Mouse (Mus musculus) induced T-regulatory cell, adult 2 months (primary cell): ENCODE data around the gene Olfr1061.
"Not testable (repeated sequence)": the region's sequence is repeated elsewhere in the genome, so short reads cannot be mapped to it uniquely, and the experiment has no call there.

ENCODE experiments used
- DNase-seq: peaks from one replicate; pipeline ENCODE4 v3.0.0-alpha.2; 2012; ENCODE audit warnings: low read depth

Gene Olfr1061

DNA sequence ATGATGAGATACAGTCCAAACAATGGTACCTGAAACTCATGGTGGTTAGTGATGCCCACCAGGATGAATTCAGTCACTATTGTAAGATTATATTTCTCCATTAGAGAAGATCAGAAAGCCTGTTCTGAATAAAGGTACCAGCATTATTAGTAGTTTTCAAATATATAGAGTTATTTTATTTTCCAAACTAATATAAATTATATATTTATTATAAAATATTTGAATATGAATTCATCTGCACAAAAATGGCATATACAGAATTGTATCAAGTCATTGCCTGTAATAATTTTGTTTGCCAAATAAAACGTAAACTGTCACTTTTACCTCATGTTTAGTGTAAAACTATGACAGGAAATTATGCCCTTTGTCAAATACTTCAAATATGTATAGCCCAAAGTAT lies at the start of gene Olfr1061:
Gene Olfr1061 (minus strand): TSS at position 101 of the 400 bp plus-strand sequence.
- no peak for DNase-seq

DNA sequence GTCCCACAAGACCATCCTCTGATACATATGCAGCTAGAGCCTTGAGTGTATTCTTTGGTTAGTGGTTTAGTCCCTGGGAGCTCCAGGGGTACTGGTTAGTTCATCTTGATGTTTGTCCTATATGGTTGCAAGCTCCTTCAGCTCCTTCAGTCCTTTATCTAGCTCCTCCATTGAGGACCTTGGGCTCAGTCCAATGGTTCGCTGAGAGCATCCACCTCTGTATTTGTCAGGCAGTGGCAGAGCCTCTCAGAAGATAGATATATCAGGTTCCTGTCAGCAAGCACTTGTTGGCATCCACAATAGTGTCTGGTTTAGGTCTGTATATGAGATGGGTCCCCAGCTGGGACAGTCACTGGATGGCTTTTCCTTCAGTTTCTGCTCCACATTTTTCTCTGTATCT lies 46.6 kb upstream of the Olfr1061 start:
- no peak for DNase-seq

DNA sequence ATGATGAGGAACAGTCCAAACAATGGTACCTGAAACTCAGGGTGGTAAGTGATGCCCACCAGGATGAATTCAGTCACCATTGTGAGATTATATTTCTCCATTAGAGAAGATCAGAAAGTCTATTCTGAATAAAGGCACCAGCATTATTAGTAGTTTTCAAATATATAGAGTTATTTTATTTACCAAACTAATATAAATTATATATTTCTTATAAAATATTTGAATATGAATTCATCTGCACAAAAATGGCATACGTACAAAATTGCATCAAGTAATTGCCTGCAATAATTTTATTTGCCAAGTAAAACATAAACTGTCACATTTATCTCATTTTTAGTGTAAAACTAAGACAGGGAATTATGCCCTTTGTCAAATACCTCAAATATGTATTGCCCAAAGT lies 42.3 kb upstream of the Olfr1061 start, which contains the start of gene Olfr1066:
Gene Olfr1066 (minus strand): TSS at position 101 of the 400 bp plus-strand sequence.
- no peak for DNase-seq

DNA sequence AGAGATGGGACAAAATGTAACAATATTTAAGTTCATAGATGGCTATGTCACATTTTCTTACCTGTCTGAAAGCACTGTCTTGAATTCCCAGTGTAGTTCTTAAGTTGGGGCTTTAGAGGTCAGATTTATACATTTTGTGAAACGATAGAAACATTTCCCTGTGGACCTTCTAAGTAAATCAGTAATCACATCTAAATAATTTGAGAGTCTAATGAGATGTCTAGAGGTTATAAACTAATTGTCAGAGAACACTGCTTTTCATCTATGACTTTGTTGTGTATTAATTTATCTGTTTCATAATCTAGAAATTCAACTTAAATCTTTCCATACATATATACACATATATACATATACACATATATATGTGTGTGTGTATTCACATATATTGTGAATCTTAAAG lies 36.6 kb upstream of the Olfr1061 start, which contains the start of gene Olfr1065:
Gene Olfr1065 (minus strand): TSS at position 101 of the 400 bp plus-strand sequence.
- not testable (repeated sequence) for DNase-seq

DNA sequence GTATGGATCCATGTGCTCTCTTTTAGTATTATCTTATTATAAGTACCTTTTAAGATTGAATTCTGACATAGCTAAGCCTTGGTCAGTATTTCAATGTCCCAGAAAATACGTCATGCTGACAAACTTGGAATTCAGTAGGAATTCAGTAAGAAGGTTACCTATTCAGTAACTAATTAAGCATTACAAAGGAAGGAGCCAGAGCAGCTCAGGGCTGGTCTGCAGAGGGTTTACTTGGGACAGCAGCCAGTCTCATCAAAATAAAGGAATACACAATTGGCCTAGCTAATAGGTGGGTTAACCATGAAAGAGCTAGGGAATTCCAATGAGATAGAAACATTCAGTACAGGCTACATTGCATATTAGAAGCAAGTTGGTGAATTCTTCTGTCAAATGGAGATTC lies 28.3 kb upstream of the Olfr1061 start:
- not testable (repeated sequence) for DNase-seq

DNA sequence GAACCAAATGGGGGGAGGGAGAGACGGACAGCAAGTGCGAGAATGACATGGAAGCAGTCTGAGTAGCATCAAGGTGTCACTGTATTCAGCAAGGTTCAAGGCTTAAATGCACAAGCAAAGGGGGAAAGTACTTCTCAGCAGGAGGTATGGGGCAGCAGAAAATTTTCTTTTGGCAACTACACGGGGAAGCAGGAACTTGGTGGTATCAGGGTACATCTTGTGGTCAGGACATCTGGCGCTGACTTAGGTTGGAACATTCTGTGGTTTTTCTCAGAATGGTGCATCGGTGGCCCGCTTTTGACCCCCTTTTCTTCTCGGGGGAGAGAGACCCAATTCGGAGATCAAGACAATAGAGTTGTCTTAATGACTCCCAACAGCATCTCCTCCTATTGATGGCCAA lies 14.7 kb upstream of the Olfr1061 start:
- not testable (repeated sequence) for DNase-seq

DNA sequence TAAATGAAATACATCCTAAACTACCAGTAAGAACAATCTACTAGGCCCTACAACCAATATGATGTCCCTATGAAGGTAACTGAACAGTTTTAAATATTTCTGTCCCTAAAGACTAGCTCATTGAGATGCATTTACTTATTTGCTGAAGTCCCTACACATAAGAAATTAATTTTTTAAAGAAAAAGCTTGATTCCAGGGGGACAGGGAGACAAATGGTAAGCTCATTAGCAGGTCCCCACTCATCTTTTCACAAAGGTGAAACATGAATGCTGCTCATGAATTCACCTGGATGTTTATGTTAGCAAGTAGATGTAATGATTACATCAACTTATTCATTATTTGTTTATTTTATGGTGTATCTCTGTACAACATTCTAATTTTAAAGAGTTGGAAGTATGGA lies 12.8 kb upstream of the Olfr1061 start, which contains the start of gene Olfr1062:
Gene Olfr1062 (minus strand): TSS at position 101 of the 400 bp plus-strand sequence.
- not testable (repeated sequence) for DNase-seq

DNA sequence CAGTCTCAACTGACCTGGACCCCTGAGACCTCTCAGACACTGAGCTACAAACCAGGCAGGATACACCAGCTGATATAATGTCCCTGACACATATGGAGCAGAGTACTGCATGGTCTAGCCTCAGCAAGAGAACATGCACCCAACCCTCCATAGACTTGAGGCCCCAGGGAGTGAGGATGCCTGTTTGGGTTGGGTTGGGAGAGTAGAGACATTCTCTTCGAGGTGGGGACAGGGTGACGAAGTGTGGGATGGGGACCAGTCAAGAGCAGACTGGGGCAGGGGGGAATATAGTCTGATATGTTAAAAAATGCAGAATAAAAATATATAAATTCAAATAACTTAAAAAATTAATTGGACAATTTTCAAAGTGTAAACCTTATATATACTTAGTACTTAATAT lies 18.7 kb downstream of the Olfr1061 start:
- no peak for DNase-seq

DNA sequence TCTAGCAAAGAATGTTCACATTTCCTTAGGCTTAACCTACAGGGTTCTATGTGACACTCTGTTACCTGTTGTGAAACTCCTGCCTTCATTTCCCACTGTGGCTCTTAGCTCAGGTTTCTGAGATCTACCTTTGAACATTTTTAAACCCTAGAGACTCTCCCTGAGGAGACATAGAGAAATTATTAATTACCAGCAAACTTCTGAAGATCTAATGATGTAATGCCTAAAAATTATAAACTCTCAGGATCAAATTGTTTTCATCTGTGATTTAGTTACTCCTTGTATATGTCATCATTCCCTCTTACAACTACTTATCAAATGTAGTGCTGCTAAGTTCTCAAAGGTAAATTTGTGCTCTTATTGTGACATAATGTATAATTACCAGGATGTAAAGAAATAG lies 25.4 kb downstream of the Olfr1061 start, which contains the start of gene Olfr1058:
Gene Olfr1058 (minus strand): TSS at position 101 of the 400 bp plus-strand sequence.
- DNase-seq, result not testable (repeated sequence)

DNA sequence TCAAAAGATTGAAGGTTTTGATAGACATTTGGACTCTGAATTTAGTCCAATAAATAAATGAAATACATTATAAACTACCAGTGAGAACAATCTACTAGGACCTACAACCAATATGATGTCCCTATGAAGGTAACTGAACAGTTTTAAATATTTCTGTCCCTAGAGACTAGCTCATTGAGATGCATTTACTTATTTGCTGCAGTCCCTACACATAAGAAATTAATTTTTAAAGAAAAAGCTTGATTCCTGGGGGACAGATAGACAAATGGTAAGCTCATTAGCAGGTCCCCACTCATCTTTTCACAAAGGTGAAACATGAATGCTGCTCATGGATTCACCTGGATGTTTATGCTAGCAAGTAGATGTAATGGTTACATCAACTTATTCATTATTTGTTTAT lies 35.6 kb downstream of the Olfr1061 start, which contains the start of gene Olfr1057:
Gene Olfr1057 (minus strand): TSS at position 101 of the 400 bp plus-strand sequence.
- no peak for DNase-seq

DNA sequence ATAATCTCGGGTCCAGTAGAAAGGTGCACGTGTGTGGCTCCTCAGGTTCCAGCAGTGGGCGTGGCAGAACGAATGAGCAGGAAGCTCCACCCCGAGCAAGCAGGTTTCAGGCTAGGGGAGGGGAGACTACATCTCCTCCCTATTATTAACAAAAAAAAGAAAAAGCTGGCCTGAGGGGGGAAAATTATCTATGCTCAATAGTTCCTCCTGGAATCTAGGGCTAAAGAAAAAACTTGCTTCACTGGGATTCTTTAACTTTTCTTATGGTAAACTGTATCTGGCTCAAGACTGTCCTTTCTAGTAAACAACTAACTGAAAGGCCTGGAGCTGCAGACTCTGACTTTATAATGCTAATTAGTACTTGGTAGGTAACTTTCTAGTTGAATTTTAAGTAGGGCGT lies 47.5 kb downstream of the Olfr1061 start:
- not testable (repeated sequence) for DNase-seq
